Mouse (Mus musculus) R1 (cell line): ENCODE measurements around the gene Hkdc1.

Source experiments
- DNase-seq: peaks from one replicate; pipeline ENCODE4 v3.0.0-alpha.2; 2018; ENCODE audit warnings: low read depth, low spot score

Gene Hkdc1

GRCm38 (mm10) chr10:62380936-62381335 lies 41.4 kb downstream of the Hkdc1 start:
- no peak for DNase-seq

- no peak for DNase-seq
These were observed 42.5 kb downstream of the Hkdc1 start, which contains the start of gene Hk1 for GRCm38 (mm10) chr10:62379808-62380207. TSS of gene Hk1 (minus strand) at chr10:62379908.

- peak; percentile 72 for DNase-seq
These were observed 63.5 kb downstream of the Hkdc1 start for GRCm38 (mm10) chr10:62358827-62359226.

GRCm38 (mm10) chr10:62356105-62356730 lies 66.1 kb downstream of the Hkdc1 start:
- DNase-seq, result no peak

GRCm38 (mm10) chr10:62345147-62345546 lies 77.1 kb downstream of the Hkdc1 start:
- no peak for DNase-seq

- no peak for DNase-seq
These were observed 78.1 kb downstream of the Hkdc1 start for GRCm38 (mm10) chr10:62344004-62344752.

GRCm38 (mm10) chr10:62342512-62342911 lies 79.8 kb downstream of the Hkdc1 start:
- no peak for DNase-seq

- no peak for DNase-seq
These were observed 80.3 kb downstream of the Hkdc1 start for GRCm38 (mm10) chr10:62341956-62342355.

- DNase-seq, result no peak
These were observed 81.3 kb downstream of the Hkdc1 start for GRCm38 (mm10) chr10:62340991-62341390.

GRCm38 (mm10) chr10:62340095-62340731 lies 82.1 kb downstream of the Hkdc1 start:
- DNase-seq, result peak; percentile 97

- DNase-seq, result no peak
These were observed 82.8 kb downstream of the Hkdc1 start for GRCm38 (mm10) chr10:62339211-62340094.

GRCm38 (mm10) chr10:62338626-62339025 lies 83.7 kb downstream of the Hkdc1 start:
- DNase-seq, result peak; percentile 75

GRCm38 (mm10) chr10:62338176-62338575 lies 84.1 kb downstream of the Hkdc1 start:
- peak; percentile 50 for DNase-seq

- DNase-seq, result peak; percentile 66
These were observed 85.4 kb downstream of the Hkdc1 start for GRCm38 (mm10) chr10:62336601-62337578.

GRCm38 (mm10) chr10:62335423-62335776 lies 86.9 kb downstream of the Hkdc1 start:
- no peak for DNase-seq

- DNase-seq, result no peak
These were observed 87.4 kb downstream of the Hkdc1 start for GRCm38 (mm10) chr10:62334686-62335422.

GRCm38 (mm10) chr10:62333269-62333668 lies 89.0 kb downstream of the Hkdc1 start:
- no peak for DNase-seq
